Mouse (Mus musculus) liver, adult 2 months (tissue): ENCODE results near the gene Optc. TPM values are rescaled to one million over a fixed set of nuclear protein-coding genes. Genes with fewer than 3 reads are reported as not detected.

Experiments
- DNase-seq: peaks from one replicate; pipeline ENCODE4 v3.0.0-alpha.2; 2011; ENCODE audit warnings: low read depth, low spot score; ENCODE audit errors: extremely low read depth
- H3K27ac ChIP-seq: fragments of 200-500 bp; replicated peaks from 2 replicates; pipeline ENCODE4 v1.5.1; 2012; ENCODE audit warnings: low read depth, mild to moderate bottlenecking, control low read depth, inconsistent platforms, low read length; ENCODE audit not compliant: insufficient read depth
- H3K27me3 ChIP-seq: fragments of 200-500 bp; 2 replicates; pipeline ENCODE4 v1.6.1; 2012; ENCODE audit warnings: mild to moderate bottlenecking, moderate library complexity, low read length, inconsistent platforms; ENCODE audit not compliant: control insufficient read depth, insufficient read depth
- H3K36me3 ChIP-seq: fragments of 200-500 bp; 2 replicates; pipeline ENCODE4 v1.6.1; 2012; ENCODE audit warnings: low read length, inconsistent platforms; ENCODE audit not compliant: control insufficient read depth, insufficient read depth
- H3K4me1 ChIP-seq: fragments of 200-500 bp; 2 replicates; pipeline ENCODE4 v1.6.1; 2011; ENCODE audit warnings: low read length; ENCODE audit not compliant: control insufficient read depth, insufficient read depth
- H3K4me3 ChIP-seq: fragments of 200-500 bp; 2 replicates; pipeline ENCODE4 v1.5.1; 2011; ENCODE audit warnings: low read depth, mild to moderate bottlenecking, control low read depth, low read length, moderate library complexity; ENCODE audit not compliant: insufficient read depth
- H3K79me2 ChIP-seq: fragments of 200-500 bp; 2 replicates; pipeline ENCODE4 v1.6.1; 2012; ENCODE audit warnings: inconsistent platforms, mild to moderate bottlenecking, low read length, moderate library complexity; ENCODE audit not compliant: control insufficient read depth, insufficient read depth
- H3K9ac ChIP-seq: fragments of 200-500 bp; 2 replicates; pipeline ENCODE4 v1.6.1; 2012; ENCODE audit warnings: low read depth, mild to moderate bottlenecking, control low read depth, inconsistent platforms, low read length
- CTCF ChIP-seq: fragments of 200-500 bp; IDR thresholded peaks from 2 replicates; pipeline ENCODE4 v1.5.1; 2011; ENCODE audit warnings: low read depth, low read length, control low read depth
- POLR2A ChIP-seq: fragments of 200-500 bp; IDR thresholded peaks from 2 replicates; pipeline ENCODE4 v1.6.1; 2011; ENCODE audit warnings: low read length, control low read depth; ENCODE audit not compliant: insufficient read depth; ENCODE audit errors: extremely low read depth
- WGBS: fragments of 180-500 bp; shearing (Covaris S2); methylation state at CpG from one replicate; pipeline ENCODE4 v1.1.7; 2018; 5-methylcytosine and 5-hydroxymethylcytosine counted together
- polyA plus RNA-seq: library from polyadenylated mRNA; depleted of rRNA; stranded (reverse); fragments of >200 nt; gene quantifications from 2 replicates; pipeline ENCODE4 v1.2.3, GENCODE M21; 2012
- total RNA-seq: library from RNA; depleted of rRNA; stranded (reverse); fragments of >200 nt; gene quantifications from 2 replicates; pipeline ENCODE4 v1.2.3, GENCODE M21; 2014

Gene Optc
- total and polyA plus RNA-seq, 2 experiments = not detected

- Histone ChIP-seq H3K27ac (no peak overlapping the region), H3K79me2 (no peaks in the 10 kb centered on the region), H3K4me3 (no peak overlapping the region), H3K4me1 (no peaks in the 10 kb centered on the region), H3K9ac (no peak overlapping the region), H3K36me3 (no peaks in the 10 kb centered on the region), H3K27me3 (no peaks in the 10 kb centered on the region)
- TF ChIP-seq POLR2A = no peak
- TF ChIP-seq CTCF = no peak
- no peak for DNase-seq
- WGBS = 90% methylated on average over 6 of the region's 6 CpGs
Observed at GRCm38 (mm10) chr1:133873086-133873813, 34.5 kb downstream of the Optc start.

- Histone ChIP-seq H3K27me3 (no peaks in the 10 kb centered on the region), H3K27ac (no peak overlapping the region), H3K4me1 (no peaks in the 10 kb centered on the region), H3K9ac (no peak overlapping the region), H3K36me3 (no peaks in the 10 kb centered on the region), H3K79me2 (no peaks in the 10 kb centered on the region), H3K4me3 (no peak overlapping the region)
- 42% methylated on average over 10 of the region's 10 CpGs for WGBS
- DNase-seq = no peak
- TF ChIP-seq POLR2A = no peak
- no peak for TF ChIP-seq CTCF
Observed at GRCm38 (mm10) chr1:133871241-133871640, 36.6 kb downstream of the Optc start.

- TF ChIP-seq CTCF = no peak
- no peak for TF ChIP-seq POLR2A
- Histone ChIP-seq H3K36me3 (no peaks in the 10 kb centered on the region), H3K9ac (no peak overlapping the region), H3K4me3 (no peak overlapping the region), H3K79me2 (no peaks in the 10 kb centered on the region), H3K27ac (no peak overlapping the region), H3K27me3 (no peaks in the 10 kb centered on the region), H3K4me1 (no peaks in the 10 kb centered on the region)
- DNase-seq = no peak
- WGBS = 84% methylated on average over 2 of the region's 2 CpGs
Observed at GRCm38 (mm10) chr1:133869221-133869620, 38.6 kb downstream of the Optc start.

GRCm38 (mm10) chr1:133863257-133863997 is 44.4 kb downstream of the Optc start:
- Histone ChIP-seq H3K9ac (no peak overlapping the region), H3K27me3 (no peaks in the 10 kb centered on the region), H3K4me3 (no peak overlapping the region), H3K4me1 (no peaks in the 10 kb centered on the region), H3K27ac (peak overlapping the region; percentile 43), H3K36me3 (no peaks in the 10 kb centered on the region), H3K79me2 (no peaks in the 10 kb centered on the region)
- DNase-seq = no peak
- 49% methylated on average over 10 of the region's 10 CpGs for WGBS
- TF ChIP-seq CTCF (no peak), POLR2A (no peak)

- no peak overlapping the region for H3K27ac ChIP-seq
- no peaks in the 10 kb centered on the region for H3K4me1 ChIP-seq
- no peaks in the 10 kb centered on the region for H3K79me2 ChIP-seq
- no peaks in the 10 kb centered on the region for H3K36me3 ChIP-seq
- no peaks in the 10 kb centered on the region for H3K27me3 ChIP-seq
- no peak for DNase-seq
- no peak overlapping the region for H3K4me3 ChIP-seq
- WGBS = 89% methylated on average over 5 of the region's 5 CpGs
- TF ChIP-seq CTCF (no peak), POLR2A (no peak)
- no peak overlapping the region for H3K9ac ChIP-seq
Observed at GRCm38 (mm10) chr1:133861028-133861427, 46.8 kb downstream of the Optc start.
